Mouse (Mus musculus): Measurements from ENCODE around the gene Meltf.

Gene Meltf

GRCm38 (mm10) chr16:31893396-31894141, 15.0 kb downstream of the Meltf start:
- DNase-seq (ENCODE audit: low spot score): no peak

- DNase-seq (ENCODE audit: low spot score): no peak
Measured at GRCm38 (mm10) chr16:31896971-31897774, 18.6 kb downstream of the Meltf start.

- DNase-seq (ENCODE audit: low spot score): peak; percentile 65
Measured at GRCm38 (mm10) chr16:31898546-31899326, 20.1 kb downstream of the Meltf start.

GRCm38 (mm10) chr16:31901886-31902285, 23.3 kb downstream of the Meltf start:
- no peak for DNase-seq (ENCODE audit: low spot score)

- DNase-seq (ENCODE audit: low spot score): no peak
Measured at GRCm38 (mm10) chr16:31903239-31903638, 24.6 kb downstream of the Meltf start.

- DNase-seq (ENCODE audit: low spot score): no peak
Measured at GRCm38 (mm10) chr16:31905331-31905730, 26.7 kb downstream of the Meltf start.

- no peak for DNase-seq (ENCODE audit: low spot score)
Measured at GRCm38 (mm10) chr16:31905891-31906825, 27.5 kb downstream of the Meltf start.

GRCm38 (mm10) chr16:31906896-31907295, 28.3 kb downstream of the Meltf start:
- no peak for DNase-seq (ENCODE audit: low spot score)

- DNase-seq (ENCODE audit: low spot score): no peak
Measured at GRCm38 (mm10) chr16:31908959-31909358, 30.3 kb downstream of the Meltf start.

- no peak for DNase-seq (ENCODE audit: low spot score)
Measured at GRCm38 (mm10) chr16:31910281-31910847, 31.8 kb downstream of the Meltf start.

- no peak for DNase-seq (ENCODE audit: low spot score)
Measured at GRCm38 (mm10) chr16:31917776-31918175, 39.2 kb downstream of the Meltf start.

GRCm38 (mm10) chr16:31918248-31918724, 39.7 kb downstream of the Meltf start:
- DNase-seq (ENCODE audit: low spot score): peak; percentile 82

GRCm38 (mm10) chr16:31924368-31924767, 45.8 kb downstream of the Meltf start:
- DNase-seq (ENCODE audit: low spot score): no peak

GRCm38 (mm10) chr16:31926091-31926490, 47.5 kb downstream of the Meltf start:
- DNase-seq (ENCODE audit: low spot score): no peak

- DNase-seq (ENCODE audit: low spot score): no peak
Measured at GRCm38 (mm10) chr16:31926547-31927182, 48.1 kb downstream of the Meltf start.

GRCm38 (mm10) chr16:31927412-31927811, 48.8 kb downstream of the Meltf start:
- DNase-seq (ENCODE audit: low spot score): no peak

GRCm38 (mm10) chr16:31931330-31931729, 52.7 kb downstream of the Meltf start:
- no peak for DNase-seq (ENCODE audit: low spot score)

- no peak for DNase-seq (ENCODE audit: low spot score)
Measured at GRCm38 (mm10) chr16:31932255-31932654, 53.6 kb downstream of the Meltf start.

GRCm38 (mm10) chr16:31932840-31933697, 54.5 kb downstream of the Meltf start:
- DNase-seq (ENCODE audit: low spot score): peak; percentile 75
